Mouse (Mus musculus): ENCODE data around the gene Hmgb3. TPM values are rescaled to one million over a fixed set of nuclear protein-coding genes. Genes with fewer than 3 reads are reported as not detected.
A peak's percentile ranks its signal among the peaks of the same experiment; 100 is the strongest.

Hmgb3 gene
- polyA plus RNA-seq, 1 experiment from 2014 or later: 679 TPM

GRCm38 (mm10) chrX:71540821-71541510 lies 14.8 kb upstream of the Hmgb3 start:
- H3K4me1 ChIP-seq: no peaks in the 10 kb centered on the region
- H3K4me2 ChIP-seq (replicated peaks): no peak overlapping the region
- H3K9me3 ChIP-seq: no peaks in the 10 kb centered on the region
- H3K9ac ChIP-seq: no peak overlapping the region
- no peaks in the 10 kb centered on the region for H3K36me3 ChIP-seq
- H3K27me3 ChIP-seq (replicated peaks): no peaks in the 10 kb centered on the region
- H3K27ac ChIP-seq: no peak overlapping the region
- ATAC-seq (ENCODE audit: low FRiP score, low read depth): no peak
- 78% methylated on average over 7 of the region's 7 CpGs for WGBS
- H3K4me3 ChIP-seq: no peak overlapping the region

- Histone ChIP-seq H3K4me2 (replicated peaks) (no peak overlapping the region), H3K9me3 (no peaks in the 10 kb centered on the region), H3K4me1 (no peaks in the 10 kb centered on the region), H3K4me3 (no peak overlapping the region), H3K36me3 (no peaks in the 10 kb centered on the region), H3K27me3 (replicated peaks) (no peaks in the 10 kb centered on the region), H3K9ac (no peak overlapping the region), H3K27ac (no peak overlapping the region)
- WGBS: 69% methylated on average over 5 of the region's 5 CpGs
- no peak for ATAC-seq (ENCODE audit: low FRiP score, low read depth)
These were observed 11.0 kb upstream of the Hmgb3 start for GRCm38 (mm10) chrX:71544731-71545130.

GRCm38 (mm10) chrX:71545163-71545562 lies 10.6 kb upstream of the Hmgb3 start:
- WGBS: 75% methylated on average over 2 of the region's 2 CpGs
- H3K27ac ChIP-seq: no peak overlapping the region
- no peak for ATAC-seq (ENCODE audit: low FRiP score, low read depth)
- no peaks in the 10 kb centered on the region for H3K27me3 ChIP-seq (replicated peaks)
- no peak overlapping the region for H3K9ac ChIP-seq
- no peaks in the 10 kb centered on the region for H3K9me3 ChIP-seq
- no peaks in the 10 kb centered on the region for H3K36me3 ChIP-seq
- H3K4me2 ChIP-seq (replicated peaks): no peak overlapping the region
- H3K4me1 ChIP-seq: no peaks in the 10 kb centered on the region
- no peak overlapping the region for H3K4me3 ChIP-seq

DNA sequence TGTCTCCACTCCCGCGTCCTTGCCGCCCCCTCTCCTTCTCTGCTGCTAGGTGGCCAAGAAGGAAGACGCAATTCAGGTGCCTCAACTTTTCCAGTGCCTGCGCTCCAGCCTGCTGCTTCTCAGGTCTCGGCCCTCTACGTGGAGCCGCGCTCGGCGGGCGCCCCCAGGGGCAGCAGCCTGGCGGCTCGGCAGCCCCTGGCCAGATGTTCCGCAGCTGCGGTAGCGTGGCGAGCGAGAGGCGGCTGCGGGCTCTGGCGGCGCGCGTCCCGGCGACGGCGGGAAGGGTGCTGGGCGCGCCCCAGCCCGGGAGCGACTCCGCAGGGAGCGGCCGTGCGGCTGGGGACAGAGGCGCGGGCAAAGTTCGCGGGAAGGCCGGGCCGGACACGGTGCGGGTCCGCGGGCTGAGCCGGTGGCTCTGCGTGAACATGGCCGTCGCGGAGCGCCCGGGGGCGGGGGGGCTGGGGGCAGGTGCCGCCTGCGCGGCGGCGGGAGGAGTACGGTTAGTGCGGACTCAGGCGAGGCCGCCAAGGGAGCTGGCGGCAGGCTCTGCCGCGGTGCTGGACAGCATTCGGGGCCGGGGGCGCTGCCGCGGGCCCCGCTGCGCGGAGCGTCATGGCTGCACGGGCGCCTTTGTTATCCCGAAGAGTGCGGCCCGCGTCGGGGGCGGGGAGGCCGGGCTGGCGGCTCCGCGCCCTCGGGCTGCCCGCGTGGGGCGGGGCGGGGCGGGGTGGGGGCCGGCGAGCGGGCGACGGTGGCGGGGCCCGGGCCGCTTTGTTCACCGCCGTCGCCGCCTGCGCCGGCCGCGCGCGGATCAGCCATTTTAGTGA lies 610 bp downstream of the Hmgb3 start:
- H3K27ac ChIP-seq: peak overlapping the region; percentile 95
- 27% methylated on average over 79 of the region's 112 CpGs for WGBS
- peak; percentile 69 for ATAC-seq (ENCODE audit: low FRiP score, low read depth)
- H3K4me1 ChIP-seq: no peaks in the 10 kb centered on the region
- H3K27me3 ChIP-seq (replicated peaks): no peaks in the 10 kb centered on the region
- H3K9ac ChIP-seq: peak overlapping the region; percentile 97
- H3K9me3 ChIP-seq: no peaks in the 10 kb centered on the region
- H3K4me2 ChIP-seq (replicated peaks): peak overlapping the region; percentile 59
- peak overlapping the region; percentile 69 for H3K4me3 ChIP-seq
- H3K36me3 ChIP-seq: peaks cover 7% of the 10 kb centered on the region

- no peaks in the 10 kb centered on the region for H3K9me3 ChIP-seq
- WGBS: 19% methylated on average over 28 of the region's 37 CpGs
- no peaks in the 10 kb centered on the region for H3K4me1 ChIP-seq
- H3K4me3 ChIP-seq: peak overlapping the region; percentile 69
- peak; percentile 0; the same call in 1 of the 2 replicates for ATAC-seq (ENCODE audit: low FRiP score, low read depth)
- no peaks in the 10 kb centered on the region for H3K27me3 ChIP-seq (replicated peaks)
- H3K4me2 ChIP-seq (replicated peaks): peak overlapping the region; percentile 58
- peak overlapping the region; percentile 95 for H3K27ac ChIP-seq
- peaks cover 12% of the 10 kb centered on the region for H3K36me3 ChIP-seq
- peak overlapping the region; percentile 97 for H3K9ac ChIP-seq
These were observed 1.3 kb downstream of the Hmgb3 start for GRCm38 (mm10) chrX:71556965-71557491.

- H3K9me3 ChIP-seq: no peaks in the 10 kb centered on the region
- no peaks in the 10 kb centered on the region for H3K27me3 ChIP-seq (replicated peaks)
- H3K4me2 ChIP-seq (replicated peaks): no peak overlapping the region
- ATAC-seq (ENCODE audit: low FRiP score, low read depth): no peak
- H3K36me3 ChIP-seq: peaks cover 12% of the 10 kb centered on the region
- no peak overlapping the region for H3K9ac ChIP-seq
- H3K27ac ChIP-seq: no peak overlapping the region
- no peaks in the 10 kb centered on the region for H3K4me1 ChIP-seq
- no peak overlapping the region for H3K4me3 ChIP-seq
- WGBS: 89% methylated on average over 2 of the region's 2 CpGs
These were observed 3.6 kb downstream of the Hmgb3 start for GRCm38 (mm10) chrX:71559336-71559735.

DNA sequence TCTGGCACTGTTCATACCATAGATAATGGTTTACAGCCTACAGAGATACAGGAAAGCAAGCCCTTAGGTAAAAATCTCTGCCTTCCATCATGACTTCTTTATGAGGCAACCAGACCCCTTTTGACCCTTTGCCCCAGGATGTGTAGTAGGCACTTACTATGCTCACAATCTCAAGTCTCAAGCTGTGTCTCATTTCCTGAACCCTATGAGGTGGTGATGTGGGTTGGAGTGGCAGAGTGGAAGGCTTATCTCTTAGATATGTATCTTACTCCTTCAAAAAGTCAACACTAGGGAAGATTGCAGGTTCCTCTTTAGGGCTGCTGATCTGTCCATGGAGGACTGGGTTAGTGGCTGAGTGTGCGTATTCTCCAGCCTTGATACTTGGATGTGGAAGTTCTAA lies 5.1 kb downstream of the Hmgb3 start:
- 94% methylated on average over 1 of the region's 1 CpGs for WGBS

GRCm38 (mm10) chrX:71573132-71573900 lies 17.6 kb downstream of the Hmgb3 start:
- Histone ChIP-seq H3K4me3 (no peak overlapping the region), H3K9me3 (no peaks in the 10 kb centered on the region), H3K27me3 (replicated peaks) (no peaks in the 10 kb centered on the region), H3K9ac (no peak overlapping the region), H3K4me1 (no peaks in the 10 kb centered on the region), H3K27ac (no peak overlapping the region), H3K36me3 (no peaks in the 10 kb centered on the region), H3K4me2 (replicated peaks) (no peak overlapping the region)
- no peak for ATAC-seq (ENCODE audit: low FRiP score, low read depth)
- WGBS: 75% methylated on average over 3 of the region's 3 CpGs

More for the DNA sequence above, 5.1 kb downstream of the Hmgb3 start:
- no peak overlapping the region for H3K4me3 ChIP-seq
- H3K36me3 ChIP-seq: peaks cover 12% of the 10 kb centered on the region
- H3K27me3 ChIP-seq (replicated peaks): no peaks in the 10 kb centered on the region
- H3K9me3 ChIP-seq: no peaks in the 10 kb centered on the region
- no peak overlapping the region for H3K27ac ChIP-seq
- no peak for ATAC-seq (ENCODE audit: low FRiP score, low read depth)
- no peak overlapping the region for H3K9ac ChIP-seq
- H3K4me2 ChIP-seq (replicated peaks): no peak overlapping the region
- H3K4me1 ChIP-seq: no peaks in the 10 kb centered on the region

GRCm38 (mm10) chrX:71575550-71575949 lies 19.8 kb downstream of the Hmgb3 start:
- no peaks in the 10 kb centered on the region for H3K9me3 ChIP-seq
- WGBS: 52% methylated on average over 2 of the region's 2 CpGs
- no peak for ATAC-seq (ENCODE audit: low FRiP score, low read depth)
- no peaks in the 10 kb centered on the region for H3K36me3 ChIP-seq
- H3K27ac ChIP-seq: no peak overlapping the region
- no peaks in the 10 kb centered on the region for H3K4me1 ChIP-seq
- no peak overlapping the region for H3K9ac ChIP-seq
- no peaks in the 10 kb centered on the region for H3K27me3 ChIP-seq (replicated peaks)
- no peak overlapping the region for H3K4me2 ChIP-seq (replicated peaks)
- H3K4me3 ChIP-seq: no peak overlapping the region

- H3K9me3 ChIP-seq: no peaks in the 10 kb centered on the region
- no peak for ATAC-seq (ENCODE audit: low FRiP score, low read depth)
- H3K4me2 ChIP-seq (replicated peaks): no peak overlapping the region
- no peak overlapping the region for H3K27ac ChIP-seq
- no peaks in the 10 kb centered on the region for H3K36me3 ChIP-seq
- no peaks in the 10 kb centered on the region for H3K4me1 ChIP-seq
- 76% methylated on average over 1 of the region's 1 CpGs for whole genome bisulfite sequencing
- H3K4me3 ChIP-seq: no peak overlapping the region
- no peak overlapping the region for H3K9ac ChIP-seq
- no peaks in the 10 kb centered on the region for H3K27me3 ChIP-seq (replicated peaks)
These were observed 33.5 kb downstream of the Hmgb3 start for GRCm38 (mm10) chrX:71589181-71589580.

- 0 out of 2 replicates have a peak overlapping the region, but pooled peaks have one; percentile 9 for H3K4me3 ChIP-seq
- H3K36me3 ChIP-seq: no peaks in the 10 kb centered on the region
- H3K9ac ChIP-seq: no peak overlapping the region
- peak overlapping the region; percentile 53 for H3K4me2 ChIP-seq (replicated peaks)
- no peak overlapping the region for H3K27ac ChIP-seq
- H3K4me1 ChIP-seq: no peaks in the 10 kb centered on the region
- WGBS: 13% methylated on average over 15 of the region's 25 CpGs
- H3K9me3 ChIP-seq: no peaks in the 10 kb centered on the region
- peak; percentile 87 for ATAC-seq (ENCODE audit: low FRiP score, low read depth)
- H3K27me3 ChIP-seq (replicated peaks): no peaks in the 10 kb centered on the region
These were observed 45.4 kb downstream of the Hmgb3 start for GRCm38 (mm10) chrX:71601052-71601611.
